Mouse (Mus musculus) G1E (cell line): Measurements from ENCODE around the gene Alpl.

ENCODE experiments used
- CTCF ChIP-seq: IDR thresholded peaks from 2 replicates; pipeline ENCODE4 v1.5.1; 2012; ENCODE audit warnings: low read depth, low read length, inconsistent platforms, mixed read lengths
- GATA1 ChIP-seq: IDR thresholded peaks from 2 replicates; pipeline ENCODE4 v1.6.1; 2012; ENCODE audit warnings: borderline replicate concordance, low read length, inconsistent platforms, mixed read lengths
- POLR2AphosphoS5 ChIP-seq: IDR thresholded peaks from 2 replicates; pipeline ENCODE4 v1.6.1; 2012; ENCODE audit warnings: low read depth, low read length, inconsistent platforms; ENCODE audit not compliant: insufficient replicate concordance
- TAL1 ChIP-seq: conservative IDR thresholded peaks from 2 replicates; pipeline ENCODE4 v1.6.1; 2012; ENCODE audit warnings: low read depth, low read length, inconsistent platforms, mixed read lengths

GRCm38 (mm10) chr4:137707216-137707990, 88.8 kb downstream of the Alpl start:
- TF ChIP-seq CTCF (no peak), GATA1 (no peak), TAL1 (no peak), POLR2AphosphoS5 (no peak)
